Mouse (Mus musculus): Measurements from ENCODE around the gene Nme9.

Nme9 gene

DNA sequence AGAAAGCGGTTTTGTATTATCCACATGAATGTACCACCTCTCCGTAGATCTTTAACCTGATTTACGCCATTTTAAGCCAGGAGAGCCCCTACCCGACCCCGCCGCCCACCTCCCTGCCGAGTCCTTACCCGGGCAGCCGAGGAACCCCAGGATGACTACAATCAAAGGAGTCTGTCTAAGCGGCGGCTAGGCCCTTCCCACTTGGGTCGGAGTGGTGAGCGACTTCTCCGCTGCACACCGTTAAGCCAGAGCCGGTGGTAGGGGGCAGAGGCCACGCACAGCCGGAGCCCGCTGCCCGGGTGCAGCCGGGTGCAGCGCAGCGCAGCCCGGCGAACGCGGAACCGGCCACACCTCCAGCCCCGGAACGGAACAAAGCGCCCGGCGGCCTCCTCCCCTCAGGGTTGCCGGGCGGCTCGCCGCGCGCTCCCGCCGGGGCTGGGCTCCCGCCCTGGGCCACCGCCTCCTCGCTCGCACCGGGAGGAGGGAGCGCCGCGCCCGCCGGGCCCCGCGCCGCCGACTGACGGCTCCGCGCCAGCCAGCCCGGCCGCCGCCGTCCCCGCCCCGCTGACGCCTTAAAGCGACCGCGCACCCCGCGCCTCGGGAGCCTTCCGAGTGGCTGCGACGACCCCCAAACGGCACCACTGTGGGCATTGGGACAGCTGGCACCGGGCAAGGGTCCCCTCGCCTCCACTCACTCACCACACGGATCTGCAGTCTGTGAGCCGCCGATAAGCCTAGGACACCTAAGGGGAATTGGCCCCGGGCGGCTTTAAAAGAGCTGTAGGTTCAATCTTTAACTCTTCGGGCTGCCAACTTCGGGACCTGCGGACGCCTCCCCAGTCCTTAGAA, 14.9 kb upstream of the Nme9 start:
- DNase-seq (ENCODE audit: low read depth, low spot score): peak; percentile 19

- DNase-seq (ENCODE audit: low read depth, low spot score): no peak
Measured at GRCm38 (mm10) chr9:99437031-99437764, 14.1 kb upstream of the Nme9 start, which contains the start of gene Mras. Gene Mras (minus strand): TSS chr9:99437381.

- no peak for DNase-seq (ENCODE audit: low read depth, low spot score)
Measured at GRCm38 (mm10) chr9:99437781-99438565, 13.3 kb upstream of the Nme9 start.

- no peak for DNase-seq (ENCODE audit: low read depth, low spot score)
Measured at GRCm38 (mm10) chr9:99439064-99439463, 12.2 kb upstream of the Nme9 start.

GRCm38 (mm10) chr9:99440941-99441340, 10.3 kb upstream of the Nme9 start:
- DNase-seq (ENCODE audit: low read depth, low spot score): no peak

DNA sequence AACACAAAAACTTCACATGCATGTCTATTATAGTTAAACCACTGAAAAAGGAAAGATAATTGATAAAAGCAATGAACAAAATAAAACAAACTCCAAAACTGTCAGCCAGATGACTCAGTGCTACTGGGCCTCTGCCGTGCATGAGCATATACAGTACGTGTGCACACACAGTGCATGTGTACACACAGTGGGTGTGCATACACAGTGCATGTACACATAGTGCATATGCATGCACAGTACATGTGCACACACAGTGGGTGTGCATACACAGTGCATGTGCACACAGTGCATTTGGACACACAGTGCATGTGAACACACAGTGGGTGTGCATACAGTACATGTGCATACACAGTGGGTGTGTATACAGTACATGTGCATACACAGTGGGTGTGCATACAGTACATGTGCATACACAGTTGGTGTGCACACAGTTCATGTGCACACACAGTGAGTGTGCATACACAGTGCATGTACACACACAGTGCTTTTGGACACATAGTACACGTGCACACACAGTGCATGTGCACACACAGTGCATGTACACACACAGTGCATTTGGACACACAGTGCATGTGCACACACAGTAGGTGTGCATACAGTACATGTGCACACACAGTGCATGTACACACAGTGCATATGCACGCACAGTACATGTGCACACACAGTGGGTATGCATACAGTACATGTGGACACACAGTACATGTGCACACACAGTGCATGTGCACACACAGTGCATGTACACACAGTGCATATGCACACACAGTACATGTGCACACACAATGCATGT, 9.4 kb upstream of the Nme9 start:
- no peak for DNase-seq (ENCODE audit: low read depth, low spot score)

- DNase-seq (ENCODE audit: low read depth, low spot score): peak; percentile 35
Measured at GRCm38 (mm10) chr9:99444590-99445178, 6.6 kb upstream of the Nme9 start.

DNA sequence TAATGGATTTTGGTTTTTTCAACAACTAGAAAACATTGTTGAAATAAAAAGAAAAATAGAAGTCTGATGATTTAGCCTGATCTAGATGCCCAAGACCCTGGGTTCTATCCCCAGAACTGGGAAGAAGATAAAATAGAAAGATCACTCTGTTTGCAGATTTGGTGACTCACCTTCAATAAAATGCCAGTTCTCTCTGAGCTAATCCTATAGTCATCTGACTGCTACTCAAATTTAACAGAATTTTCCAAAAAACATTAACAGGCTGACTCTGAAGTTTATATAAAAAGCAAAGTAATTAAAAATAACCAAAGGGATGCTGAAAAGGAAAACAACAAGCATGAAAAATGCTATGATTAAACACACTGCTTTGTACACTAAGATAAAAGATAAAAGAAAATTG, 5.0 kb upstream of the Nme9 start:
- no peak for DNase-seq (ENCODE audit: low read depth, low spot score)

DNA sequence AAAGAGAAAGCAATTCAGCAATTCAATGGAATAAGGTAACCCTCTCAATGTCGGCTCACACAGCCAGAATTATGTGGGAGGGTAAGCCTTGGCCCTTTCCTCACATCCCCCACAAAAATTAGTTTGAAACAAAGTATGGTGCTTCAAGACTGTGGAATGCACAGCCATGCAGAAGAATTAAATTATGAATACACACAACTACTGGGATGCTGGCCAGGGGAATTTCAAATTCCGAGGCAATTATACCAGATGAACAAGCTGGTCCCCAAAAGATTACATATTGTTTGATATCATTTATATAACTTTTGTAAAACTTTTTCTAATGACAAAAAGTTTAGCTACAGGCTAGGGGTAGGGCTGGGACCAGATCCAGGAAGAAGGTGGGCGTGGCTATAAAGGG, 4.0 kb upstream of the Nme9 start:
- DNase-seq (ENCODE audit: low read depth, low spot score): no peak

- no peak for DNase-seq (ENCODE audit: low read depth, low spot score)
Measured at GRCm38 (mm10) chr9:99449886-99450647, 1.2 kb upstream of the Nme9 start.

- no peak for DNase-seq (ENCODE audit: low read depth, low spot score)
Measured at GRCm38 (mm10) chr9:99454211-99454610, 2.9 kb downstream of the Nme9 start.

- peak; percentile 53 for DNase-seq (ENCODE audit: low read depth, low spot score)
Measured at GRCm38 (mm10) chr9:99458529-99459208, 7.4 kb downstream of the Nme9 start.

GRCm38 (mm10) chr9:99459730-99460129, 8.5 kb downstream of the Nme9 start:
- no peak for DNase-seq (ENCODE audit: low read depth, low spot score)

- DNase-seq (ENCODE audit: low read depth, low spot score): no peak
Measured at GRCm38 (mm10) chr9:99464876-99465275, 13.6 kb downstream of the Nme9 start.

DNA sequence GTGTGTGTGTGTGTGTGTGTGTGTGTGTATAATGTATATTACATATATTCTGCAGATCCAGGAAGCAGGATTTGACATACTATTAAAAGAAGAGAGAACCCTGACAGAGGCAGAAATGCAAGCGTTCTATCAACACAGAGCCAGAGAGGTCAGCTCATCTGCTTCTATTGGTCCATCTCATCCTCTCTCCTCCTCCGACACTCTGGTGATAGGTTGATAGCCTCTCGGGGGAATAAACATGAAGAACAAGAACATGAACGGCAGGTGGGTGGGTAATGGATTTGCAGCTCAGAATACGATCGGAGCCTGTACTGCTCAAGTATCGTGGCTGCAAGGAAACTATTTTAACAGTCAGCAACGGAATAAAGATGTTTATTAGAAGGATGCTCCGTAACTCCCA, 17.3 kb downstream of the Nme9 start:
- no peak for DNase-seq (ENCODE audit: low read depth, low spot score)

DNA sequence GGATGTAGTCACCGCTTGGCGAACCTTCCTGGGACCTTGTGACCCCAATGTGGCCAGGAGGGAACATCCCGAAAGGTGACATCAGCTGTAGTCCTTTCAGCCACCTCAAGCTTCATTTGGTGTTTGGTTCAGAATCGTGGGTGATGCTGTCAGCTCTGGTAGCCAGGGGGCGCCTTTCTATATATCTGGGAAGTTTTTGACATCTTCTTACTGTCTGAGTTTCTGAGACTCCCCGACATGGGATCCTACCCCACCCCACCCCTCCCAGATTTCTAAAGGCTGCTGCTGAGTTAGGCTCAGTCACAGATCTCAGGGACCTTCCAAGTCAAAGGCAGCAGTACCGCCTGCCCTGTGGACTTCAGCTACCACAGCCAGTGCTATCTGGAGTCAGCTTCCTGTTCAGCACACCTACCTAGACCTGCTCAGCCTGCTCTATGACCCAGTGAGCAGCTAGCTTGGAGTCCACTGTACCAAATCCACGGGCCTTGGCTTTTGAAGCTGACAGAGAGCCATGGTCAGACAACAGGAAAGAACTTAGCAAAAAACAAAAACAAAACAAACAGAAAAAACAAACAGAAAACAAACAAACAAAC, 18.5 kb downstream of the Nme9 start:
- no peak for DNase-seq (ENCODE audit: low read depth, low spot score)

DNA sequence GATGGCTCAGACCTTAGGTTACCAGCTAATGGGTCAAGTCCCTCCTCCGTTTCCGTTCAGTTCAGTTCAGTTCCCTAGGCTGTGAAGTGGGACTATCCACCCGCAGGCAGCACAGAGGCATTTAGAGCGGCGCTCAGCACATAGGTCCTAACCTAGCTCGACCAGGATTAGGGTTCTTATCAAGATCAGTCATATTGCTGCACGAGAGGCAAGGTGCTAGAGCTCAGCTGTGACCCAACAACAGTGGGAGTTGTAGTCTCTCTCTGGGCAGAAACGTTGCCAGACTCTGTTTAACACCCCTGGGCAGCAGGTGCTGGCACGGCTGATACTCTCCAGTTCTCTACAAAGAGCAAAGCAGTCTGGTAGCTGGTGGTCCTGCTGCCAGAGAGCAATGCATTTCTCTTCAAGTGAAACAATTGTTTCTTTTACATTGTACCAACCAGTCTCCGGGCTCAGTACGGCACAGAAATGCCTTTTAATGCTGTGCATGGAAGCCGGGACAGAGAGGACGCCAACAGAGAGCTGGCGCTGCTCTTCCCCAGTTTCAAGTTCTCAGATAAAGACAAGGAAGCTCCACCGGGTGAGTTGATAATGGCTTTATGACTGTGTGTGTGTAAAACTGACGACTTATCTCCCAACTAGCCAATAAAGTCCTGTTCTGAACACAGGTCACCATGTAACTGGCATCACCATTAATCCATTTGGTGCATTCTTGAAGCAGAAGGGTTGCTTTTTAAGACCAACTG, 19.2 kb downstream of the Nme9 start:
- DNase-seq (ENCODE audit: low read depth, low spot score): no peak

DNA sequence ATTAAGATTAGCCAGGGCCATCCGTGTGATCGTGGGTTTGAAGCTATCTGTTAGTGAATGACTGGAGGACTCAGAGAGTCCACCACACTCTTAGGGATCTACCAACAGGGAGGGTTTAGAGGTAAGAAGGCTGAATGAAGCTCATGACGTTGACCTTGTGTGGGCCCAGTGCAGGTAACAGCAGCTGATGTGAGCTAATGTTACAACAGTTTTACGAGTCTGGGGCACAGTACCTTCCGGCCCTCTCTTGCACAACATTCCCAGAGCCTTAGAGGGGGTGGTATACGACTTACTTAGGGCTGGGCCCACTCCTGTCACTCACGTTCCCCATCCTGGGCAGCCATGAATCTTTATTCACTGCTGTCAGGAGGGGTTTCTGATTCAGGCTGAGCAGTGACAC, 20.1 kb downstream of the Nme9 start:
- DNase-seq (ENCODE audit: low read depth, low spot score): no peak
